Mouse (Mus musculus): Measurements from ENCODE around the gene Traf5.

The Traf5 gene

GRCm38 (mm10) chr1:192090689-192091567, 1.4 kb downstream of the Traf5 start:
- DNase-seq (ENCODE audit: low spot score) = no peak

GRCm38 (mm10) chr1:192090281-192090680, 2.1 kb downstream of the Traf5 start:
- DNase-seq (ENCODE audit: low spot score) = no peak

- no peak for DNase-seq (ENCODE audit: low spot score)
Measured at GRCm38 (mm10) chr1:192089208-192090166, 2.9 kb downstream of the Traf5 start.

- no peak for DNase-seq (ENCODE audit: low spot score)
Measured at GRCm38 (mm10) chr1:192088011-192088410, 4.3 kb downstream of the Traf5 start.

- DNase-seq (ENCODE audit: low spot score) = no peak
Measured at GRCm38 (mm10) chr1:192087098-192087497, 5.3 kb downstream of the Traf5 start.

- DNase-seq (ENCODE audit: low spot score) = no peak
Measured at GRCm38 (mm10) chr1:192086279-192087037, 5.9 kb downstream of the Traf5 start.

GRCm38 (mm10) chr1:192085218-192085617, 7.1 kb downstream of the Traf5 start:
- no peak for DNase-seq (ENCODE audit: low spot score)

GRCm38 (mm10) chr1:192082646-192083045, 9.7 kb downstream of the Traf5 start:
- DNase-seq (ENCODE audit: low spot score) = no peak

- no peak for DNase-seq (ENCODE audit: low spot score)
Measured at GRCm38 (mm10) chr1:192081129-192081528, 11.2 kb downstream of the Traf5 start.

- no peak for DNase-seq (ENCODE audit: low spot score)
Measured at GRCm38 (mm10) chr1:192079121-192079520, 13.2 kb downstream of the Traf5 start.

GRCm38 (mm10) chr1:192078406-192078805, 14.0 kb downstream of the Traf5 start:
- no peak for DNase-seq (ENCODE audit: low spot score)

- DNase-seq (ENCODE audit: low spot score) = no peak
Measured at GRCm38 (mm10) chr1:192076796-192077535, 15.4 kb downstream of the Traf5 start.

GRCm38 (mm10) chr1:192076101-192076500, 16.3 kb downstream of the Traf5 start:
- DNase-seq (ENCODE audit: low spot score) = no peak

GRCm38 (mm10) chr1:192074824-192075223, 17.5 kb downstream of the Traf5 start:
- no peak for DNase-seq (ENCODE audit: low spot score)

GRCm38 (mm10) chr1:192072426-192072825, 19.9 kb downstream of the Traf5 start:
- DNase-seq (ENCODE audit: low spot score) = no peak

- no peak for DNase-seq (ENCODE audit: low spot score)
Measured at GRCm38 (mm10) chr1:192070618-192071051, 21.7 kb downstream of the Traf5 start.

- DNase-seq (ENCODE audit: low spot score) = no peak
Measured at GRCm38 (mm10) chr1:192069971-192070591, 22.3 kb downstream of the Traf5 start.

- no peak for DNase-seq (ENCODE audit: low spot score)
Measured at GRCm38 (mm10) chr1:192068188-192068587, 24.2 kb downstream of the Traf5 start.

GRCm38 (mm10) chr1:192066956-192067355, 25.4 kb downstream of the Traf5 start:
- DNase-seq (ENCODE audit: low spot score) = no peak

- DNase-seq (ENCODE audit: low spot score) = no peak
Measured at GRCm38 (mm10) chr1:192063209-192063946, 29.0 kb downstream of the Traf5 start.

All from testis, postnatal 14 days (tissue).